Mouse (Mus musculus): ENCODE measurements around the gene Olfr805.

The Olfr805 gene

DNA sequence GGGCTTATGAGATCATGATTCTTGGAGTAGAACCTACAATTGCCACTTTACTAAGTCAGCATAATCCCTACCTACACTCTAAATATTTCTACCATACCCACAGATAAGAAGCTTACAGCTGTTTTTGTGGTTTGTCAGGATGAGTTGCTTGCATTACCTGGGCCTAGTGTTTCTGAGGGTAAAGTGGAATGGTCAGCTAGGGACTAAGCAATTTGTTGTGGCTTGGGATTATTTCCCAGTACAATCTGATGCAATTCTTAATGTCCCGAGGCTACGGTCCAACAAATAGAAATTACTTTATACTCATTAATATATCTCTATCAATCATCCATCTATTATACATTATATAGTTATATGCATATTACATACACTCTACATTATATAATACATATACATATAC is at the start of gene Olfr805:
Olfr805 (minus strand) TSS at position 101 of the 400 bp plus-strand sequence.
- no peak for DNase-seq (ENCODE audit: low spot score)

DNA sequence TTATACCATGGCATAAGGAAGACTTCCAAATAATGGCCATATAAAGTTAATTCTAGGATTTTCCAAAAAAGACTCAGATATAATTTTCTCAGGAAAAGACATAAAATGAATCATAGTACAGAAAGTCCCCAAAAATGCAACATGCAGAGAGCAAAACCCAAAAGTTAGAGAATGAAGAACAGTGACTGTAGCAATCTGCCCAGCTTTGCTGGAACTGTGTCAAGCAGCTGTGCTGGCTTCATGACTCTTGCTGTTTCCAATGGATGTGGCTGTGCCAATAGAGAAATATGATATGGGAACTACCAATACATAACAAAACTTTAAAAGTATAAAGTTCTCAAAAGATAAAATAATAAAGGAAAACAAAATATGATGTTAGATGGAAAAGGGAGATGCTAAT is 48.9 kb upstream of the Olfr805 start:
- DNase-seq (ENCODE audit: low spot score): no peak

DNA sequence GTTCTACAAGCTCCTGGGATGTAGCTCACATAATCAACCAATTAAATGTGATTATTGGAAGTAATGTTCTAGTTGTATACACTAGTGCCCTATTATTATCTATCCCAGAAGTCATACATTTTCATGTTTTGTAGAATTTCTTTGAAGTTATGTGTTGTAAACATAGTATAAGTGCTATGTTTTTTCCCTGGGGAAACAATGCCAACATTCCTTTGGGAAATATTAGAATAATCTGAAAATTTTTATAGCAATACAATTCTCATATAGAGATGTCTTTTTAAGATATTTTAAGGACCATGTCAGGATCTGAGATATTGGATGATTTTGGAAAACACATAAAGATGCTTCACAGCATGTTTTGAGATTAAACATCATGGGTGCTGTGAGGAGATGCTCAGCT is 45.2 kb upstream of the Olfr805 start, which contains the start of gene Olfr809:
Olfr809 (plus strand) TSS at position 301 of the 400 bp plus-strand sequence.
- DNase-seq (ENCODE audit: low spot score): no peak

DNA sequence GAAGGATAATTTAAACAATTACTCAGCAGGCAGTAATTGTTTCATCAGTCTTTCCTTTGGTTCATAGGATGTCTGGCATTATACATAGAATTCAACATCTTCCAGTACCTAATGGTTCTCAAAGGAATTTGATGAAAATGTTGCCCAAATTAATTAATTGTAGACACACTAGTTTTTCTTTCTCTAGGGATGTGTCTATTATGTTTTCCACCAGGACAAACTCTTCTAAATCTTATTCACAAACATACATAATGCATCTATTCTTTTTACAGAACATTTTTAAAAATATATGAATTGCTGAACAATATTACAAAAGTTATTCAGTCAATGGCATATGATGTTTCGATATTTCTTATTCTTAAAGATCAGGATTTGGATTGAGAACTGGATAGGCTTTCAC is 36.0 kb upstream of the Olfr805 start, which contains the start of gene Olfr808:
Olfr808 (plus strand) TSS at position 301 of the 400 bp plus-strand sequence.
- DNase-seq (ENCODE audit: low spot score): no peak

DNA sequence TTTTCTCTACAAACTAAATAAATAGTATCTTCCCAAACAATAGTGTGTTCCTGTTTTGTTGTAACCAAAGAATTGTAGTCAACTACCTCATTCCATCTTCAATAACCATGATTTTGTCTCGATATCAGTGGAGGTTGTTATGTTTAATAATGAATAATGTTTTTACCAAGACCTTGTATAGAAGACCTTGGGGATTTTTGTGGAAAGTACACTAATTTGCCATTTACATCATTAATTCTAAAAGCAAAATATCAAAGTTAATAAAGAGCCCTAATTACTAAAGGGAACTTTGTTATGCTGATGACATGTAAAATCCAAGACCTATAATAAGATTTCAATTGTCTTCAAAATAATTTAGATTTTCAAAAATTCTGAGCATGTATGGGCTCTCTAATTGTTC is 28.5 kb upstream of the Olfr805 start, which contains the start of gene Olfr807:
Olfr807 (minus strand) TSS at position 101 of the 400 bp plus-strand sequence.
- DNase-seq (ENCODE audit: low spot score): no peak

DNA sequence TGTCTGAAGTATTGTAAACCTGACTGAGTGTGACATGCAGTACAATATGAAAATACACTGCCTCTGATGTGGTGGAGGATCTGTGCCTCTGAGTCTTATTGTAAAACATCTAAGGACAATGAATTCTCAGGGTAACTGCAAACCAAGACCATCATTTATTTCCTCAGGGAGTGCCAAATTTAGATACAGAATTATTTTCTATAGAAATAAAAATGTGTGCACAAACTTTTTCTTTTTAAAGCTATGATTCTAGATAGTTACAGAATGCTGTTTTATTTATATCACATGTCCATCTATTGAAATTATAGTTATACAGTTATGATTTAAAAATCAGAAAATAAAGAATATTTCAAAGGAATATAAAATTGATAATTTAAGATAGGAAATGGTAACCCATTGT is 12.6 kb upstream of the Olfr805 start, which contains the start of gene Olfr806:
Olfr806 (minus strand) TSS at position 101 of the 400 bp plus-strand sequence.
- DNase-seq (ENCODE audit: low spot score): no peak

DNA sequence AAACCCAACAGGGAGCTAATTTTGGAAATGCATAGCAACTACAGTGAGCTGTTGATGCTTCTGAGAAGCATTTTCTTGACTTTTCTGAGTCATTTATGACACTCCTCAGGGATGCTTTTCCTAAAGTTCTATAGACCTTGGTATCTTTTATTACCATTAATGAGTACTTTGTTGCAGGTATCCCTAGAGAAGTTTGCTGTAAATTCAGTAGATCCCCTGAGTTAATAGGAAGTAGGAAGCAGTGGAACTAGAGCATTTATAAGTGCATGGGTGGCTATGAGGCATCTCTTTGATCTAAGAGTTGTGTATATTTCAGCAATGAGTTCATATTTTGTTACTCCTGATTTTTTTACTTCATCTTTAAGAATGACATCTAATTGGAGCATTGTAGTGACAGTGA is 26.3 kb downstream of the Olfr805 start, which contains the start of gene Olfr804:
Olfr804 (plus strand) TSS at position 301 of the 400 bp plus-strand sequence.
- DNase-seq (ENCODE audit: low spot score): no peak

DNA sequence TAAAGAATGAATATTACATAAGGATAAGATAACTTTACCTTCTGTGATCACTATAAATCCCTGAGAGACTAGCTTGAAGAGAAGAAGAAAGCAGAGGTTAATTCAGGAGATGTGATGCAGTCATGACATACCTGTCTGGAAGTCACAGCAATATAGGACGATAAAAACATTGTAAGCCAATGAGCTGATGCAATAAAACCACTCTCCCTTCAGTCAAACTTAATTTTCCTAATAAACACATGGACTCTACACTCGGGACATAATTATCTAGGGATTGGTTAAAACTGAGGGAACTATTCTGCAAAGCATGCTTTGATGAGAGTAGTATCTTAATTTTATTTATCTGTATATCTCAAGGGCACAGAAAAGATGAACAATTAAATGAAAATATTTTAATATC is 35.0 kb downstream of the Olfr805 start, which contains the start of gene Olfr803:
Olfr803 (minus strand) TSS at position 101 of the 400 bp plus-strand sequence.
- no peak for DNase-seq (ENCODE audit: low spot score)

DNA sequence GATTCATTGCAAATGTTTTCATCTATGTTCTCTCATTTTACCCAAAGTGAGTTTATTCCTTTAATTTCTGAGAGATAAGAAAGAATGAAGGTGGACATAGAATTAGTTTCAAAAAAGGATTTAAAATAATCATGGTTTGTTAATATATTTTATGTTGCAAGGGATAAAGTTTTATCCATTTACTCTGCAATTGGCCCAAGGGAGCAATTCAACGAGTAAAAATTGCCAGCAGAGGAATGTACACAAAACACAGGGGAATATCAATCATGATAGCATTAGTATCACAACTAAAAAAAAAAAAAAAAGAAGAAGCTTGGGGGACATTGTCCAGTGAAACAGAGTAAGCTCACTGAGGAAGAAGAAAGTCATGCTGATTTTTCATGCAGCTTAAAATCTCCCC is 41.1 kb downstream of the Olfr805 start, which contains the start of gene Olfr802:
Olfr802 (minus strand) TSS at position 101 of the 400 bp plus-strand sequence.
- no peak for DNase-seq (ENCODE audit: low spot score)

DNA sequence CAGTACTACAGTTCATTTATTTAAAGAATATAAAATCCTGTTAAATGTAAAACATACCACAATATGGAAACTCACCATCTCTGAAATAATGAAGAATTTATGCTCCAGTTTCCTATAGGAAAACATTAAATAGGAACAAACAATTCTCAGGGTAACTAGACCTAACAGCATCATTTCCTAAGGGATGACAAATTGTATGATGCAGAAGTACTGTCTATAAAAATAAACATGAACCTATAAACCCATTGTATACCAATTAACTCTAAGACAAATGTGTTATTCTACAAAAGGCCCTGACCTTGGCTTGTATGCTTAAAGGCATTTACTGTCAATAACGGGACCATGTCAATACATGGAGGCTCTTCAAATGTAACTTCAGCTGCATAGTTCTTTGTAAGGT is 55.4 kb downstream of the Olfr805 start, which contains the start of gene Olfr801:
Olfr801 (minus strand) TSS at position 101 of the 400 bp plus-strand sequence.
- no peak for DNase-seq (ENCODE audit: low spot score)
